Mouse (Mus musculus) mature B cell (primary cell): ENCODE data around the gene Pdzph1.

Source experiments
- in situ Hi-C: fragments of 300-500 bp; cut with MboI; formaldehyde crosslinking; loops from 2 replicates; pipeline ENCODE4 v1.14.3; 2019

The Pdzph1 gene

GRCm38 (mm10) chr17:58923316-58923866, 67.8 kb downstream of the Pdzph1 start:
- in situ Hi-C loops, result no loop called here

- in situ Hi-C loops, result no loop called here
These were observed 68.4 kb downstream of the Pdzph1 start for GRCm38 (mm10) chr17:58922821-58923220.

GRCm38 (mm10) chr17:58919927-58920326, 71.2 kb downstream of the Pdzph1 start:
- in situ Hi-C loops, result no loop called here

DNA sequence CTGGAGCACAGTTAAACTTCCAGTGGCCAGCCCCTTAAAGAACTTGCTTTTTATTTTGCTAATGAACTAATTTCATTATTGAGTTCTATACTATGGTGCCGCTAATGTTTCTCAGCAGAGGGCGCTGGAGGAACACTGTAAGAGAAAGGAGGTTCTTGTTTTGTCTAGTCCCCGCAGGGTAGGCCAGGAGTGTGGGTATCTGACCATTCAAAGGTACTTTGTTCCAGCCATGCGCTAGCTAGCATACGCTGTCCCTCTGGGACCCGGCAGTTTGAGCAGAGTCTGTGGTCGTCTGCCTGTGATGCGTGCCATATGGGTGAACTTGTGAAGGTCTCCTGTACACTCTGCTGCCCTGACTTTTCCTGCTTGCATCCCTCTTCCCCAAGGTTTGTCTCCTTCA, 72.1 kb downstream of the Pdzph1 start:
- in situ Hi-C loops, result no loop called here

DNA sequence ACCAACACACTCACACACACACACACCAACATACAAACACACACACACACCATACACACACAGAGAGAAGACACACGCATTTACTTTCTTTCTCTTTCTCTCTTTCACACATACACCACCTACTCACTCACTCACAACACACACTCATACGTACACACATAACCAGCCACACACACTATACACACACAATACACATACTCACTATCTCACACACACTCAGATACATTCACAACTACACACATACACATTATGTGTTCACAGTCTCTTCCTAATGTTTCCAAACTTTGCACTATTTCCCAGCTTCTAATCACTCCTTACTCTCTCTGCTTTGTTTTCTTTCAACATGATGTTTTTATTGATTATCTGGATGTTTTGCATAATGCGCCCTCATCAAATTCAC, 72.6 kb downstream of the Pdzph1 start:
- in situ Hi-C loops, result no loop called here

DNA sequence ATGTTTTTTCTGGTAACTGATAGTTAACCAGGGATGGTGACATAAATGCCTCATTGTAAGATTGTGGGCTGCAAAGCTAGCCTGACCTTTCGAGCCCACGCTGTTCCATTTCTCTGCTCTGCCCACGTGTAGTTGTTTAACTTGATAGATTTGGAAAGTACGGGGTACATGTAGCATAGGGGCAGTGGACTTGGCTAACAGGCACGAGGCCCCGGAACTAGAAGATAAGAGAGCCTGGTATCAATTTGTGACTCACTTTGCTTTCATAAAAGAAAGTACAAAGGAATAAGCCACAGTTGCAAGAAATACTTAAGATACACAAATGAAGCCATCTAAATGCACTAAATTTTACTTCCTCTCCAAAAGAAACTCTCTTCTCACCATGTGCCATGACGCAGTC, 79.6 kb downstream of the Pdzph1 start:
- in situ Hi-C loops, result no loop called here

GRCm38 (mm10) chr17:58909061-58909661, 82.0 kb downstream of the Pdzph1 start:
- in situ Hi-C loops, result no loop called here

GRCm38 (mm10) chr17:58906001-58906400, 85.2 kb downstream of the Pdzph1 start:
- in situ Hi-C loops, result no loop called here

- in situ Hi-C loops, result no loop called here
These were observed 99.5 kb downstream of the Pdzph1 start for GRCm38 (mm10) chr17:58891488-58892210.

GRCm38 (mm10) chr17:58889905-58890645, 101.1 kb downstream of the Pdzph1 start:
- in situ Hi-C loops, result no loop called here

- in situ Hi-C loops, result no loop called here
These were observed 106.8 kb downstream of the Pdzph1 start for GRCm38 (mm10) chr17:58884393-58884792.

GRCm38 (mm10) chr17:58873356-58873755, 117.8 kb downstream of the Pdzph1 start:
- in situ Hi-C loops, result no loop called here

GRCm38 (mm10) chr17:58870795-58871194, 120.4 kb downstream of the Pdzph1 start:
- in situ Hi-C loops, result no loop called here
